Mouse (Mus musculus) lung, embryonic 14.5 days (tissue): ENCODE measurements at regions not wholly inside any gene's neighbourhood (a gene's known extent, or its start where the extent isn't known, plus 50 kb on each side); places are given as distances from the start of the nearest gene placed in this dataset.

Experiments used
- ATAC-seq: fragments of 200-750 bp; cut with Nextera tagmentation; 2 replicates; pipeline ENCODE4 v1.8.0; 2017; ENCODE audit warnings: mild to moderate bottlenecking, moderate TSS enrichment, moderate library complexity; ENCODE audit not compliant: insufficient read depth
- DNase-seq: peaks from one replicate; pipeline ENCODE4 v3.0.0-alpha.2; 2015
- H3K27ac ChIP-seq: fragments of 300-500 bp; sonication (generic); 2 replicates; pipeline ENCODE4 v1.5.1; 2014; ENCODE audit warnings: low read depth, mild to moderate bottlenecking, moderate library complexity
- H3K27me3 ChIP-seq: fragments of 300-500 bp; sonication (generic); 2 replicates; pipeline ENCODE4 v1.6.1; 2014; ENCODE audit warnings: low read length, control low read depth; ENCODE audit not compliant: insufficient read depth
- H3K36me3 ChIP-seq: fragments of 300-500 bp; sonication (generic); 2 replicates; pipeline ENCODE4 v1.6.1; 2014; ENCODE audit warnings: control low read depth; ENCODE audit not compliant: insufficient read depth
- H3K4me1 ChIP-seq: fragments of 300-500 bp; sonication (generic); 2 replicates; pipeline ENCODE4 v1.6.1; 2014; ENCODE audit warnings: antibody characterized with exemption, control low read depth; ENCODE audit not compliant: insufficient read depth
- H3K4me2 ChIP-seq: fragments of 300-500 bp; sonication (generic); 2 replicates; pipeline ENCODE4 v1.6.1; 2014; ENCODE audit warnings: mild to moderate bottlenecking
- H3K4me3 ChIP-seq: fragments of 300-500 bp; sonication (generic); 2 replicates; pipeline ENCODE4 v1.5.1; 2014; ENCODE audit warnings: low read depth, low read length
- H3K9ac ChIP-seq: fragments of 300-500 bp; sonication (generic); 2 replicates; pipeline ENCODE4 v1.6.1; 2014
- H3K9me3 ChIP-seq: fragments of 300-500 bp; sonication (generic); 2 replicates; pipeline ENCODE4 v1.6.1; 2016; ENCODE audit warnings: low read depth, low read length, control low read depth
- CTCF ChIP-seq: IDR thresholded peaks from 2 replicates; pipeline ENCODE4 v1.5.1; 2016; ENCODE audit warnings: antibody characterized with exemption, low read depth
- WGBS: fragments of 180-500 bp; shearing (Covaris S2); extraction: QIAGEN DNeasy Blood & Tissue Kit; methylation state at CpG from one replicate; pipeline ENCODE4 v1.1.7; 2014; 5-methylcytosine and 5-hydroxymethylcytosine counted together

GRCm38 (mm10) chr2:146565693-146566092 lies 53.5 kb upstream of the Ralgapa2 start:
- H3K4me3 ChIP-seq = no peak overlapping the region
- no peaks in the 10 kb centered on the region for H3K9me3 ChIP-seq
- no peaks in the 10 kb centered on the region for H3K4me1 ChIP-seq
- H3K27ac ChIP-seq = no peak overlapping the region
- WGBS = 43% methylated on average over 6 of the region's 6 CpGs
- no peaks in the 10 kb centered on the region for H3K36me3 ChIP-seq
- TF ChIP-seq CTCF = no peak
- no peak for ATAC-seq
- no peak overlapping the region for H3K4me2 ChIP-seq
- no peak overlapping the region for H3K9ac ChIP-seq
- DNase-seq = peak; percentile 15
- H3K27me3 ChIP-seq = no peaks in the 10 kb centered on the region

- no peak overlapping the region for H3K4me2 ChIP-seq
- no peaks in the 10 kb centered on the region for H3K36me3 ChIP-seq
- H3K27me3 ChIP-seq = no peaks in the 10 kb centered on the region
- no peak overlapping the region for H3K27ac ChIP-seq
- H3K9me3 ChIP-seq = no peaks in the 10 kb centered on the region
- H3K4me3 ChIP-seq = no peak overlapping the region
- ATAC-seq = no peak
- H3K4me1 ChIP-seq = no peaks in the 10 kb centered on the region
- H3K9ac ChIP-seq = no peak overlapping the region
- no peak for TF ChIP-seq CTCF
- WGBS = 74% methylated on average over 11 of the region's 11 CpGs
- DNase-seq = no peak
These were observed 56.2 kb upstream of the Ralgapa2 start for GRCm38 (mm10) chr2:146568171-146568842.

GRCm38 (mm10) chr2:146571036-146571435 lies 58.9 kb upstream of the Ralgapa2 start:
- ATAC-seq = no peak
- H3K4me3 ChIP-seq = no peak overlapping the region
- H3K27me3 ChIP-seq = no peaks in the 10 kb centered on the region
- no peaks in the 10 kb centered on the region for H3K36me3 ChIP-seq
- no peaks in the 10 kb centered on the region for H3K4me1 ChIP-seq
- no peaks in the 10 kb centered on the region for H3K9me3 ChIP-seq
- no peak for TF ChIP-seq CTCF
- 86% methylated on average over 11 of the region's 11 CpGs for WGBS
- DNase-seq = no peak
- H3K4me2 ChIP-seq = no peak overlapping the region
- no peak overlapping the region for H3K27ac ChIP-seq
- H3K9ac ChIP-seq = no peak overlapping the region

GRCm38 (mm10) chr2:146571857-146572256 lies 59.7 kb upstream of the Ralgapa2 start:
- Histone ChIP-seq H3K36me3 (no peaks in the 10 kb centered on the region), H3K4me1 (no peaks in the 10 kb centered on the region), H3K27ac (no peak overlapping the region), H3K9ac (no peak overlapping the region), H3K27me3 (no peaks in the 10 kb centered on the region), H3K9me3 (no peaks in the 10 kb centered on the region), H3K4me2 (no peak overlapping the region), H3K4me3 (no peak overlapping the region)
- 89% methylated on average over 9 of the region's 9 CpGs for WGBS
- no peak for ATAC-seq
- no peak for TF ChIP-seq CTCF
- DNase-seq = no peak

GRCm38 (mm10) chr2:146575610-146576297 lies 63.6 kb upstream of the Ralgapa2 start:
- 58% methylated on average over 3 of the region's 3 CpGs for WGBS
- H3K27ac ChIP-seq = no peak overlapping the region
- H3K27me3 ChIP-seq = no peaks in the 10 kb centered on the region
- H3K4me1 ChIP-seq = no peaks in the 10 kb centered on the region
- no peak overlapping the region for H3K4me2 ChIP-seq
- H3K4me3 ChIP-seq = no peak overlapping the region
- DNase-seq = no peak
- H3K9me3 ChIP-seq = no peaks in the 10 kb centered on the region
- no peaks in the 10 kb centered on the region for H3K36me3 ChIP-seq
- no peak for ATAC-seq
- H3K9ac ChIP-seq = no peak overlapping the region
- no peak for TF ChIP-seq CTCF

GRCm38 (mm10) chr2:146576298-146576905 lies 64.3 kb upstream of the Ralgapa2 start:
- H3K9ac ChIP-seq = no peak overlapping the region
- no peak overlapping the region for H3K4me2 ChIP-seq
- no peaks in the 10 kb centered on the region for H3K27me3 ChIP-seq
- no peak for TF ChIP-seq CTCF
- WGBS = 33% methylated on average over 4 of the region's 4 CpGs
- H3K27ac ChIP-seq = no peak overlapping the region
- H3K9me3 ChIP-seq = no peaks in the 10 kb centered on the region
- DNase-seq = no peak
- no peak overlapping the region for H3K4me3 ChIP-seq
- no peaks in the 10 kb centered on the region for H3K4me1 ChIP-seq
- no peak for ATAC-seq
- no peaks in the 10 kb centered on the region for H3K36me3 ChIP-seq

- no peaks in the 10 kb centered on the region for H3K9me3 ChIP-seq
- no peak overlapping the region for H3K4me3 ChIP-seq
- no peak overlapping the region for H3K4me2 ChIP-seq
- TF ChIP-seq CTCF = no peak
- no peak for ATAC-seq
- no peak overlapping the region for H3K9ac ChIP-seq
- WGBS = 42% methylated on average over 3 of the region's 3 CpGs
- H3K4me1 ChIP-seq = no peaks in the 10 kb centered on the region
- no peak overlapping the region for H3K27ac ChIP-seq
- no peaks in the 10 kb centered on the region for H3K27me3 ChIP-seq
- DNase-seq = no peak
- H3K36me3 ChIP-seq = no peaks in the 10 kb centered on the region
These were observed 65.0 kb upstream of the Ralgapa2 start for GRCm38 (mm10) chr2:146577096-146577495.
